Mouse (Mus musculus) kidney, adult 10 weeks (tissue): Measurements from ENCODE around the gene Heatr6. TPM values are rescaled to one million over a fixed set of nuclear protein-coding genes. Genes with fewer than 3 reads are reported as not detected.

Source experiments
- polyA plus RNA-seq: library from polyadenylated mRNA; stranded (reverse); fragments of 350-450 nt; fragmentation: Illumina TruSeq; extraction: RNeasy Lipid Tissue Mini Kit (QIAGEN cat#74804); gene quantifications from one replicate; pipeline ENCODE4 v1.2.3, GENCODE M21; 2014; ENCODE audit warnings: low read depth, low replicate concordance

The Heatr6 gene
- polyA plus RNA-seq: 3.2 TPM

GRCm38 (mm10) chr11:83753581-83754181, at the start of gene Heatr6:
Heatr6 (plus strand) TSS chr11:83753696.

GRCm38 (mm10) chr11:83703705-83704104, 49.8 kb upstream of the Heatr6 start, which contains the start of gene Wfdc17:
Wfdc17 (plus strand) TSS chr11:83703991.

GRCm38 (mm10) chr11:83708715-83709114, 44.8 kb upstream of the Heatr6 start, which contains the start of gene Wfdc18:
Wfdc18 (plus strand) TSS chr11:83709015.

GRCm38 (mm10) chr11:83746681-83747080, 6.8 kb upstream of the Heatr6 start, which contains the start of gene Wfdc21:
Wfdc21 (plus strand) TSS chr11:83746940.

Other genes with a start within 250 kb of the Heatr6 start
- not detected for gene Heatr9, start 231.5 kb upstream of the Heatr6 start, polyA plus RNA-seq
- gene Ccl5, start 223.2 kb upstream of the Heatr6 start, polyA plus RNA-seq: 1.5 TPM
- gene Ccl9, start 175.1 kb upstream of the Heatr6 start, polyA plus RNA-seq: 2.3 TPM
- 9.1 TPM for gene Ccl6, start 160.6 kb upstream of the Heatr6 start, polyA plus RNA-seq
- not detected for gene Rpl9-ps1, start 108.1 kb upstream of the Heatr6 start, polyA plus RNA-seq
- not detected for gene Ccl3, start 104.3 kb upstream of the Heatr6 start, polyA plus RNA-seq
- not detected for gene Ccl4, start 91.1 kb upstream of the Heatr6 start, polyA plus RNA-seq
- gene Wfdc17, start 49.7 kb upstream of the Heatr6 start, polyA plus RNA-seq: 13.3 TPM
- not detected for gene Wfdc18, start 44.7 kb upstream of the Heatr6 start, polyA plus RNA-seq
- not detected for gene Wfdc21, start 6.8 kb upstream of the Heatr6 start, polyA plus RNA-seq
- 40.1 TPM for gene Hnf1b, start 96.4 kb downstream of the Heatr6 start, polyA plus RNA-seq
- gene Ddx52, start 188.4 kb downstream of the Heatr6 start, polyA plus RNA-seq: 58.1 TPM
- 25.8 TPM for gene Synrg, start 210.7 kb downstream of the Heatr6 start, polyA plus RNA-seq